ENCODE assay signal across 9 mouse cellular contexts in genomic region chr12:69890051-69890450, GRCm38 (mm10). TPM values are rescaled to one million over a fixed set of nuclear protein-coding genes. Genes with fewer than 3 reads are reported as not detected.
DNase-seq lines count a peak whose midpoint lies in the region; ATAC-seq and TF ChIP-seq lines count a peak whose summit lies in the region.
"Had no signal": no experiment of that assay in that cellular context is flagged by ENCODE, and none has a peak within 500 bp of the region (broad histone marks: within the 10 kb centered on the region; RNA-seq: fewer than 3 reads in every experiment).

No protein-coding gene starts in this region.

- H3K4me3 ChIP-seq in hindbrain, embryonic 10.5 days: peak overlapping the region; percentile 92
- no peak overlapping the region for H3K4me3 ChIP-seq in hindbrain, embryonic 11.5 days (ENCODE audit: low read depth, low read length)
- peak overlapping the region; percentile 92 for H3K4me3 ChIP-seq in embryonic facial prominence, embryonic 10.5 days
- H3K4me3 ChIP-seq in intestine, embryonic 14.5 days (ENCODE audit: low read depth, low read length): peak overlapping the region; percentile 6; the same call in 1 of the 2 replicates
- peak overlapping the region; percentile 8; the same call in 1 of the 2 replicates for H3K4me3 ChIP-seq in midbrain, postnatal 0 days (ENCODE audit: low read depth, low read length)

- WGBS in hindbrain, embryonic 10.5 days: 55% methylated on average over 6 of the region's 6 CpGs
- WGBS in hindbrain, embryonic 11.5 days: 54% methylated on average over 6 of the region's 6 CpGs
- WGBS in embryonic facial prominence, embryonic 10.5 days: 52% methylated on average over 6 of the region's 6 CpGs
- 44% methylated on average over 6 of the region's 6 CpGs for whole genome bisulfite sequencing in intestine, embryonic 14.5 days
- 22% methylated on average over 6 of the region's 6 CpGs for WGBS in midbrain, postnatal 0 days

- H3K9me3 ChIP-seq in hindbrain, embryonic 10.5 days: no peaks in the 10 kb centered on the region
- H3K9me3 ChIP-seq in hindbrain, embryonic 11.5 days (ENCODE audit: control insufficient read depth, low read length): no peaks in the 10 kb centered on the region
- H3K9me3 ChIP-seq in embryonic facial prominence, embryonic 10.5 days: no peaks in the 10 kb centered on the region
- H3K9me3 ChIP-seq in intestine, embryonic 14.5 days (ENCODE audit: control insufficient read depth, low read length): no peaks in the 10 kb centered on the region
- no peaks in the 10 kb centered on the region for H3K9me3 ChIP-seq in midbrain, postnatal 0 days (ENCODE audit: low read length)

- ATAC-seq in hindbrain, embryonic 11.5 days (ENCODE audit: low FRiP score): no peak
- ATAC-seq in intestine, embryonic 14.5 days (replicated peaks; ENCODE audit: low FRiP score, low TSS enrichment, low read depth): no peak
- no peak for ATAC-seq in midbrain, postnatal 0 days (ENCODE audit: low FRiP score)

- H3K27ac ChIP-seq in hindbrain, embryonic 10.5 days: peak overlapping the region; percentile 72
- no peak overlapping the region for H3K27ac ChIP-seq in hindbrain, embryonic 11.5 days (ENCODE audit: low read depth, low read length)
- H3K27ac ChIP-seq in embryonic facial prominence, embryonic 10.5 days (replicated peaks): peak overlapping the region; percentile 63
- peak overlapping the region; percentile 28 for H3K27ac ChIP-seq in intestine, embryonic 14.5 days (ENCODE audit: low read depth)
- 0 out of 2 replicates have a peak overlapping the region, but pooled peaks have one; percentile 12 for H3K27ac ChIP-seq in midbrain, postnatal 0 days (ENCODE audit: low read depth, low read length)

- no peak for TF ChIP-seq CTCF in midbrain, postnatal 0 days (IDR thresholded peaks at IDR 0.05)

- no peak for DNase-seq in hindbrain, embryonic 10.5 days (ENCODE audit: low spot score)
- no peak for DNase-seq in hindbrain, embryonic 11.5 days (ENCODE audit: low spot score)
- no peak for DNase-seq in embryonic facial prominence, embryonic 10.5 days (ENCODE audit: low spot score)
- no peak for DNase-seq in intestine, embryonic 14.5 days (ENCODE audit: low spot score)
- no peak for DNase-seq in midbrain, postnatal 0 days (ENCODE audit: low spot score)
- no peak for DNase-seq in layer of hippocampus, postnatal 10 days (ENCODE audit: low spot score in 2 of 2)
- DNase-seq in left cerebral cortex, adult 11 months (ENCODE audit: low spot score): no peak
- DNase-seq in gastrocnemius, postnatal 4 days (ENCODE audit: low spot score in 2 of 2): no peak
- DNase-seq: cerebellum, adult 2 months had no signal

- H3K9ac ChIP-seq in hindbrain, embryonic 11.5 days (ENCODE audit: low read depth, low read length): no peak overlapping the region
- peak overlapping the region; percentile 14; the same call in 1 of the 2 replicates for H3K9ac ChIP-seq in intestine, embryonic 14.5 days (ENCODE audit: low read length)
- peak overlapping the region; percentile 29; the same call in 1 of the 2 replicates for H3K9ac ChIP-seq in midbrain, postnatal 0 days (replicated peaks; ENCODE audit: low read length, poor library complexity, severe bottlenecking)

- no peaks in the 10 kb centered on the region for H3K27me3 ChIP-seq in hindbrain, embryonic 10.5 days (ENCODE audit: insufficient read depth, poor library complexity, severe bottlenecking)
- H3K27me3 ChIP-seq in hindbrain, embryonic 11.5 days (ENCODE audit: control insufficient read depth, insufficient read depth, low read length): no peaks in the 10 kb centered on the region
- H3K27me3 ChIP-seq in embryonic facial prominence, embryonic 10.5 days (replicated peaks; ENCODE audit: low read depth, poor library complexity, severe bottlenecking): no peaks in the 10 kb centered on the region
- H3K27me3 ChIP-seq in intestine, embryonic 14.5 days (replicated peaks; ENCODE audit: control insufficient read depth, insufficient read depth, low read length): no peaks in the 10 kb centered on the region
- no peaks in the 10 kb centered on the region for H3K27me3 ChIP-seq in midbrain, postnatal 0 days (ENCODE audit: insufficient read depth, low read length)

- H3K4me2 ChIP-seq in hindbrain, embryonic 11.5 days (replicated peaks; ENCODE audit: low read depth, low read length): no peak overlapping the region
- H3K4me2 ChIP-seq in intestine, embryonic 14.5 days (ENCODE audit: low read length): peak overlapping the region; percentile 73
- H3K4me2 ChIP-seq in midbrain, postnatal 0 days (ENCODE audit: low read depth, low read length, poor library complexity, severe bottlenecking): peak overlapping the region; percentile 71

- H3K4me1 ChIP-seq in hindbrain, embryonic 10.5 days (replicated peaks): peaks cover 34% of the 10 kb centered on the region
- H3K4me1 ChIP-seq in hindbrain, embryonic 11.5 days (replicated peaks; ENCODE audit: control insufficient read depth, insufficient read depth, low read length): no peaks in the 10 kb centered on the region
- peaks cover 47% of the 10 kb centered on the region for H3K4me1 ChIP-seq in embryonic facial prominence, embryonic 10.5 days
- H3K4me1 ChIP-seq in intestine, embryonic 14.5 days (replicated peaks; ENCODE audit: control insufficient read depth, insufficient read depth, low read length): peaks cover 40% of the 10 kb centered on the region
- peaks cover 8% of the 10 kb centered on the region for H3K4me1 ChIP-seq in midbrain, postnatal 0 days (ENCODE audit: insufficient read depth, low read length)

- H3K36me3 ChIP-seq in hindbrain, embryonic 10.5 days: peaks cover 19% of the 10 kb centered on the region
- no peaks in the 10 kb centered on the region for H3K36me3 ChIP-seq in hindbrain, embryonic 11.5 days (ENCODE audit: control insufficient read depth, insufficient read depth, low read length)
- H3K36me3 ChIP-seq in embryonic facial prominence, embryonic 10.5 days (replicated peaks): peaks cover 23% of the 10 kb centered on the region
- H3K36me3 ChIP-seq in intestine, embryonic 14.5 days (ENCODE audit: control insufficient read depth, insufficient read depth, low read length): peaks cover 3% of the 10 kb centered on the region; the same call in 1 of the 2 replicates
- 0 out of 2 replicates have a peak, but pooled peaks cover 4% of the 10 kb centered on the region for H3K36me3 ChIP-seq in midbrain, postnatal 0 days (ENCODE audit: insufficient read depth, low read length)

RNA-seq across cellular contexts. Expression of gene Atl1, which starts 2.4 kb away (rescaled TPM):
- polyA plus RNA-seq in hindbrain, embryonic 10.5 days (2016; fragmentation: Nextera tagmentation; extraction: Ambion mirVana): 22.5 and 45.8 TPM in 2 replicates
- 54.7 and 59.5 TPM in 2 replicates for polyA plus RNA-seq in hindbrain, embryonic 11.5 days (2014; fragmentation: Nextera tagmentation; extraction: Ambion mirVana)
- polyA plus RNA-seq in embryonic facial prominence, embryonic 10.5 days (2016; fragmentation: Nextera tagmentation; extraction: Ambion mirVana): 11.0 and 11.2 TPM in 2 replicates
- 6.9 and 8.6 TPM in 2 replicates for polyA plus RNA-seq in intestine, embryonic 14.5 days (2014; fragmentation: Nextera tagmentation; extraction: Ambion mirVana)
- total RNA-seq in midbrain, postnatal 0 days (2014; rRNA removed): 121 and 230 TPM in 2 replicates
- 170 and 179 TPM in 2 replicates for polyA plus RNA-seq in midbrain, postnatal 0 days (2015; fragmentation: Nextera tagmentation; extraction: Ambion mirVana)
- 100 to 1,000 TPM; 200 to 201 TPM for total RNA-seq in layer of hippocampus, postnatal 10 days (2021)
- 1 to 10 TPM; 5.6 to 6.2 TPM for total RNA-seq in gastrocnemius, postnatal 4 days (2021)

RNA-seq across cellular contexts. Expression of gene Map4k5, which starts 2.9 kb away (rescaled TPM):
- 23.2 and 25.2 TPM in 2 replicates for polyA plus RNA-seq in hindbrain, embryonic 10.5 days (2016; fragmentation: Nextera tagmentation; extraction: Ambion mirVana)
- polyA plus RNA-seq in hindbrain, embryonic 11.5 days (2014; fragmentation: Nextera tagmentation; extraction: Ambion mirVana): 37.9 and 38.4 TPM in 2 replicates
- 31.9 and 33.7 TPM in 2 replicates for polyA plus RNA-seq in embryonic facial prominence, embryonic 10.5 days (2016; fragmentation: Nextera tagmentation; extraction: Ambion mirVana)
- polyA plus RNA-seq in intestine, embryonic 14.5 days (2014; fragmentation: Nextera tagmentation; extraction: Ambion mirVana): 32.0 and 34.8 TPM in 2 replicates
- 33.9 and 38.4 TPM in 2 replicates for total RNA-seq in midbrain, postnatal 0 days (2014; rRNA removed)
- polyA plus RNA-seq in midbrain, postnatal 0 days (2015; fragmentation: Nextera tagmentation; extraction: Ambion mirVana): 13.7 and 16.9 TPM in 2 replicates
- total RNA-seq in layer of hippocampus, postnatal 10 days (2021): 10 to 100 TPM; 46.1 to 47.5 TPM
- 10 to 100 TPM; 33.7 to 40.4 TPM for total RNA-seq in gastrocnemius, postnatal 4 days (2021)
